ENCODE assay signal across 9 mouse cellular contexts in the genomic region with DNA sequence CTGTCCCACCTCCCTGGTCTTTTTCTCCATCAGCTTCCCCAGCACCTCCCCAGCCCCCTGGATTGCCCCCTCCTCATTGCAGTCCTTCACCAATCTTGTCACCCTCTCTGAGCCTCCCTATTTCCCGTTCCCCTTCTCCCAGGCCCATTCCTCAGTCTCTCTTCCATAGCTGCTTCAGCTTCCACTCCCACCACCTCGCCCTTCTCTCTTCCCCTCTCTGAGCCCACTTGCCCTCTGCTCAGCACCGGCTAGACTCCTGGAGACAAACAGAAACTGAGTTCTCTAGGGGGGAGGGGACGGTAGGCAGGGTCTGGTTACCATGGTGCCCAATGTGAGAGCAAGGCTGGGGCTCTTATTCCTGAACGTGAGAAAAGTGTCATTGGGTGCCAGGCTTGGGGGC. TPM values are rescaled to one million over a fixed set of nuclear protein-coding genes. Genes with fewer than 3 reads are reported as not detected.
DNase-seq lines count a peak whose midpoint lies in the region; ATAC-seq and TF ChIP-seq lines count a peak whose summit lies in the region.
"Had no signal": no experiment of that assay in that cellular context is flagged by ENCODE, and none has a peak within 500 bp of the region (broad histone marks: within the 10 kb centered on the region; RNA-seq: fewer than 3 reads in every experiment).

No protein-coding gene starts in this region.

- no peaks in the 10 kb centered on the region for H3K79me2 ChIP-seq in heart, adult 2 months (replicated peaks; ENCODE audit: control insufficient read depth, insufficient read depth, low read length)

- intact Hi-C loops in heart, adult 2 months (cut with DNase I): loop anchor here (2.0 to 10.0 kb wide), 4 partner anchors 92 to 700 kb away; a partner anchor contains a TSS
- intact Hi-C loops in heart, postnatal 10 days (cut with DNase I): loop anchor here (5.0 kb wide), 1 partner anchor 93 kb away; a partner anchor contains a TSS

- DNase-seq in heart, adult 2 months: no peak
- no peak for DNase-seq in heart, postnatal 10 days
- DNase-seq in forebrain, embryonic 11.5 days (ENCODE audit: low spot score): peak; percentile 70
- DNase-seq in liver, embryonic 14.5 days (ENCODE audit: low read depth in 3 of 3, low spot score in 3 of 3): no peak
- no peak for DNase-seq in c-Kit-positive CD71-positive TER-119-positive erythroid progenitor cells, embryonic 14.5 days (ENCODE audit: low spot score)
- DNase-seq in MN1 (ENCODE audit: low spot score): no peak
- no peak for DNase-seq in thymus, adult 18-20 months

- peak overlapping the region; percentile 56 for H3K4me2 ChIP-seq in forebrain, embryonic 11.5 days (ENCODE audit: low read depth, low read length, severe bottlenecking)
- peak overlapping the region; percentile 74 for H3K4me2 ChIP-seq in liver, embryonic 14.5 days (ENCODE audit: low read depth)

- ATAC-seq in forebrain, embryonic 11.5 days (replicated peaks; ENCODE audit: low FRiP score): peak; percentile 58
- no peak for ATAC-seq in liver, embryonic 14.5 days (ENCODE audit: insufficient read depth)

- no peaks in the 10 kb centered on the region for H3K36me3 ChIP-seq in heart, adult 2 months (ENCODE audit: control insufficient read depth, insufficient read depth, low read length)
- no peaks in the 10 kb centered on the region for H3K36me3 ChIP-seq in ES-Bruce4 (ENCODE audit: control insufficient read depth, insufficient read depth, low read length, poor library complexity, severe bottlenecking)
- H3K36me3 ChIP-seq in forebrain, embryonic 11.5 days (ENCODE audit: control insufficient read depth, insufficient read depth, low read length): no peaks in the 10 kb centered on the region
- H3K36me3 ChIP-seq in liver, embryonic 14.5 days (replicated peaks; ENCODE audit: control insufficient read depth, insufficient read depth, low read depth): no peaks in the 10 kb centered on the region

- H3K4me1 ChIP-seq in heart, adult 2 months (ENCODE audit: control insufficient read depth, insufficient read depth, low read length): no peaks in the 10 kb centered on the region; the same call in 1 of the 2 replicates
- peaks cover 5% of the 10 kb centered on the region for H3K4me1 ChIP-seq in ES-Bruce4 (ENCODE audit: control insufficient read depth, insufficient read depth, low read length)
- peaks cover 8% of the 10 kb centered on the region for H3K4me1 ChIP-seq in forebrain, embryonic 11.5 days (replicated peaks; ENCODE audit: control insufficient read depth, insufficient read depth, low read length)
- H3K4me1 ChIP-seq in liver, embryonic 14.5 days (replicated peaks; ENCODE audit: control insufficient read depth in 2 of 2, insufficient read depth in 2 of 2, low read length in 1 of 2): peaks cover 0 to 10% of the 10 kb centered on the region in 2 experiments; a peak in 3 of 4 replicates

- no peak for TF ChIP-seq CTCF in heart, adult 2 months (IDR thresholded peaks at IDR 0.05)
- no peak for TF ChIP-seq CTCF in ES-Bruce4 (IDR thresholded peaks at IDR 0.05; ENCODE audit: low read depth, low read length)
- TF ChIP-seq CTCF in liver, embryonic 14.5 days (IDR thresholded peaks at IDR 0.05; ENCODE audit: low read depth): no peak

- no peak for TF ChIP-seq POLR2A in heart, adult 2 months (IDR thresholded peaks at IDR 0.05; ENCODE audit: insufficient read depth, low read depth, low read length)
- peak; percentile 74 for TF ChIP-seq POLR2A in ES-Bruce4 (IDR thresholded peaks at IDR 0.05; ENCODE audit: insufficient read depth, low read length)

- H3K27ac ChIP-seq in heart, adult 2 months: no peak overlapping the region; the same call in 1 of the 2 replicates
- H3K27ac ChIP-seq in ES-Bruce4 (ENCODE audit: insufficient read depth, low read length): peak overlapping the region; percentile 81
- H3K27ac ChIP-seq in forebrain, embryonic 11.5 days (ENCODE audit: low read depth, low read length): peak overlapping the region; percentile 62
- H3K27ac ChIP-seq in liver, embryonic 14.5 days: no peak overlapping the region

- H3K27me3 ChIP-seq in heart, adult 2 months (ENCODE audit: control insufficient read depth, insufficient read depth, low read length): no peaks in the 10 kb centered on the region
- no peaks in the 10 kb centered on the region for H3K27me3 ChIP-seq in ES-Bruce4 (ENCODE audit: control insufficient read depth, insufficient read depth, low read length, poor library complexity, severe bottlenecking)
- no peaks in the 10 kb centered on the region for H3K27me3 ChIP-seq in forebrain, embryonic 11.5 days (ENCODE audit: control insufficient read depth, insufficient read depth, low read length)
- H3K27me3 ChIP-seq in liver, embryonic 14.5 days (ENCODE audit: control insufficient read depth, insufficient read depth, low read length): no peaks in the 10 kb centered on the region
- H3K27me3 ChIP-seq: Patski had no signal

- no peaks in the 10 kb centered on the region for H3K9me3 ChIP-seq in ES-Bruce4 (replicated peaks; ENCODE audit: control insufficient read depth, insufficient read depth, low read length, poor library complexity, severe bottlenecking)
- no peaks in the 10 kb centered on the region for H3K9me3 ChIP-seq in forebrain, embryonic 11.5 days (ENCODE audit: control insufficient read depth, low read length)
- H3K9me3 ChIP-seq in liver, embryonic 14.5 days (ENCODE audit: control insufficient read depth, low read length): no peaks in the 10 kb centered on the region

- no peak for TF ChIP-seq EP300 in heart, adult 2 months (IDR thresholded peaks at IDR 0.05; ENCODE audit: insufficient read depth, low read depth, low read length)
- TF ChIP-seq EP300 in ES-Bruce4 (IDR thresholded peaks at IDR 0.05; ENCODE audit: insufficient read depth, low read depth, low read length): no peak; the same call in 1 of the 2 replicates
- no peak for TF ChIP-seq EP300 in liver, embryonic 14.5 days (IDR thresholded peaks at IDR 0.05; ENCODE audit: low read depth)

- H3K9ac ChIP-seq in heart, adult 2 months (ENCODE audit: low read depth, low read length): no peak overlapping the region
- H3K9ac ChIP-seq in ES-Bruce4 (ENCODE audit: low read depth, poor library complexity, severe bottlenecking): peak overlapping the region; percentile 83
- H3K9ac ChIP-seq in forebrain, embryonic 11.5 days (ENCODE audit: low read length): peak overlapping the region; percentile 43
- no peak overlapping the region; the same call in 1 of the 2 replicates for H3K9ac ChIP-seq in liver, embryonic 14.5 days (replicated peaks)

- peak overlapping the region; percentile 58 for H3K4me3 ChIP-seq in heart, adult 2 months
- H3K4me3 ChIP-seq in ES-Bruce4 (ENCODE audit: low read depth, low read length): peak overlapping the region; percentile 94
- peak overlapping the region; percentile 42 for H3K4me3 ChIP-seq in forebrain, embryonic 11.5 days (ENCODE audit: low read depth, low read length)
- peak overlapping the region; percentile 59 to 62; a peak in 3 of 4 replicates for H3K4me3 ChIP-seq in liver, embryonic 14.5 days (ENCODE audit: insufficient read depth in 1 of 2, low read depth in 2 of 2, low read length in 2 of 2)

- WGBS in heart, adult 2 months: 15% methylated on average over 5 of the region's 5 CpGs
- 2% methylated on average over 5 of the region's 5 CpGs for WGBS in forebrain, embryonic 11.5 days
- WGBS in liver, embryonic 14.5 days (ENCODE audit: insufficient replicate concordance): 9% methylated on average over 5 of the region's 5 CpGs

RNA-seq across cellular contexts. Expression of a gene that starts 9.1 kb away (rescaled TPM):
- 1 to 10 TPM; 1.4 to 2.5 TPM for total RNA-seq in heart, adult 2 months (2021)
- 3.1 and 3.2 TPM in 2 replicates for polyA plus RNA-seq in heart, adult 2 months (2012; rRNA removed)
- 1 to 10 TPM in 1 of 2 experiments, under 1 TPM in 1; 0.74 to 1.3 TPM for total RNA-seq in heart, postnatal 10 days (2021)
- 1.8 and 1.9 TPM in 2 replicates for polyA plus RNA-seq in ES-Bruce4 (2011; ENCODE audit: insufficient read depth, insufficient read length, low read depth, missing spikeins)
- polyA plus RNA-seq in forebrain, embryonic 11.5 days (2014; fragmentation: Nextera tagmentation; extraction: Ambion mirVana): 3.2 and 4.0 TPM in 2 replicates
- polyA plus RNA-seq in liver, embryonic 14.5 days (2012; rRNA removed): 0.02 and 0.06 TPM in 2 replicates
- 0.14 TPM in 1 of 2 replicates, not detected in the other for polyA plus RNA-seq in liver, embryonic 14.5 days (2014; fragmentation: Nextera tagmentation; extraction: Ambion mirVana)

RNA-seq across cellular contexts. Expression of a gene that starts 10.9 kb away (rescaled TPM):
- under 1 TPM; 0.21 to 0.25 TPM for total RNA-seq in heart, adult 2 months (2021)
- polyA plus RNA-seq in heart, adult 2 months (2012; rRNA removed): 0.12 and 0.47 TPM in 2 replicates
- total RNA-seq in heart, postnatal 10 days (2021): under 1 TPM in 1 of 2 experiments, not detected in 1; 0.40 TPM
- 7.7 and 8.3 TPM in 2 replicates for polyA plus RNA-seq in ES-Bruce4 (2011; ENCODE audit: insufficient read depth, insufficient read length, low read depth, missing spikeins)
- polyA plus RNA-seq in forebrain, embryonic 11.5 days (2014; fragmentation: Nextera tagmentation; extraction: Ambion mirVana): 0.89 and 0.96 TPM in 2 replicates
- 0.06 and 0.12 TPM in 2 replicates for polyA plus RNA-seq in liver, embryonic 14.5 days (2012; rRNA removed)
- polyA plus RNA-seq in liver, embryonic 14.5 days (2014; fragmentation: Nextera tagmentation; extraction: Ambion mirVana): not detected in 2 replicates

RNA-seq across cellular contexts. Expression of a gene that starts 54.1 kb away (rescaled TPM):
- total RNA-seq in heart, adult 2 months (2021): 10 to 100 TPM; 30.1 to 34.1 TPM
- polyA plus RNA-seq in heart, adult 2 months (2012; rRNA removed): 33.2 and 36.2 TPM in 2 replicates
- total RNA-seq in heart, postnatal 10 days (2021): 10 to 100 TPM; 28.3 to 39.0 TPM
- polyA plus RNA-seq in ES-Bruce4 (2011; ENCODE audit: insufficient read depth, insufficient read length, low read depth, missing spikeins): not detected in 2 replicates
- 8.2 and 9.8 TPM in 2 replicates for polyA plus RNA-seq in forebrain, embryonic 11.5 days (2014; fragmentation: Nextera tagmentation; extraction: Ambion mirVana)
- 0.02 and 0.30 TPM in 2 replicates for polyA plus RNA-seq in liver, embryonic 14.5 days (2012; rRNA removed)
- not detected in 2 replicates for polyA plus RNA-seq in liver, embryonic 14.5 days (2014; fragmentation: Nextera tagmentation; extraction: Ambion mirVana)

Comparison
In these comparisons a context has a peak if more than half of its experiments do, and no peak if none do; other contexts are left out.
1. H3K27ac ChIP-seq: peak in ES-Bruce4 (single experiment) and forebrain, embryonic 11.5 days (single experiment); none in heart, adult 2 months (single experiment) and liver, embryonic 14.5 days (single experiment).
2. H3K4me3 ChIP-seq: peak in every context shown above with its lines; median percentile 94 in ES-Bruce4; 60 in liver, embryonic 14.5 days; 58 in heart, adult 2 months; 42 in forebrain, embryonic 11.5 days.
3. H3K9ac ChIP-seq: peak in ES-Bruce4 (single experiment) and forebrain, embryonic 11.5 days (single experiment); none in heart, adult 2 months (single experiment) and liver, embryonic 14.5 days (single experiment).